Mouse (Mus musculus): ENCODE results near the gene Olfr1126. TPM values are rescaled to one million over a fixed set of nuclear protein-coding genes. Genes with fewer than 3 reads are reported as not detected.
"Not testable (repeated sequence)": the region's sequence is repeated elsewhere in the genome, so short reads cannot be mapped to it uniquely, and the experiment has no call there.

The Olfr1126 gene
- total and polyA plus RNA-seq, 2 experiments = not detected

- no peak for DNase-seq (ENCODE audit: extremely low read depth, low read depth, low spot score)
- Histone ChIP-seq H3K27ac (replicated peaks; ENCODE audit: insufficient read depth, low read depth, low read length) (no peak overlapping the region), H3K79me2 (ENCODE audit: control insufficient read depth, insufficient read depth, low read length) (no peaks in the 10 kb centered on the region), H3K27me3 (ENCODE audit: control insufficient read depth, insufficient read depth, low read length) (no peaks in the 10 kb centered on the region), H3K36me3 (ENCODE audit: control insufficient read depth, insufficient read depth, low read length) (no peaks in the 10 kb centered on the region), H3K4me1 (ENCODE audit: control insufficient read depth, insufficient read depth, low read length) (no peaks in the 10 kb centered on the region), H3K9ac (ENCODE audit: low read depth, low read length) (no peak overlapping the region), H3K4me3 (ENCODE audit: insufficient read depth, low read depth, low read length) (no peak overlapping the region)
- 69% methylated on average over 4 of the region's 4 CpGs for WGBS
- no peak for TF ChIP-seq CTCF (IDR thresholded peaks at IDR 0.05; ENCODE audit: low read depth, low read length)
- no peak for TF ChIP-seq POLR2A (IDR thresholded peaks at IDR 0.05; ENCODE audit: extremely low read depth, insufficient read depth, low read length)
These were observed 27.4 kb downstream of the Olfr1126 start for GRCm38 (mm10) chr2:87481158-87481557.

GRCm38 (mm10) chr2:87482276-87482675 is 28.5 kb downstream of the Olfr1126 start:
- Histone ChIP-seq H3K9ac (ENCODE audit: low read depth, low read length) (no peak overlapping the region), H3K79me2 (ENCODE audit: control insufficient read depth, insufficient read depth, low read length) (no peaks in the 10 kb centered on the region), H3K27me3 (ENCODE audit: control insufficient read depth, insufficient read depth, low read length) (no peaks in the 10 kb centered on the region), H3K27ac (replicated peaks; ENCODE audit: insufficient read depth, low read depth, low read length) (no peak overlapping the region), H3K36me3 (ENCODE audit: control insufficient read depth, insufficient read depth, low read length) (no peaks in the 10 kb centered on the region), H3K4me3 (ENCODE audit: insufficient read depth, low read depth, low read length) (no peak overlapping the region), H3K4me1 (ENCODE audit: control insufficient read depth, insufficient read depth, low read length) (no peaks in the 10 kb centered on the region)
- no peak for DNase-seq (ENCODE audit: extremely low read depth, low read depth, low spot score)
- TF ChIP-seq CTCF (IDR thresholded peaks at IDR 0.05; ENCODE audit: low read depth, low read length) = no peak
- TF ChIP-seq POLR2A (IDR thresholded peaks at IDR 0.05; ENCODE audit: extremely low read depth, insufficient read depth, low read length) = no peak
- 68% methylated on average over 2 of the region's 2 CpGs for WGBS

GRCm38 (mm10) chr2:87496993-87497392 is 43.2 kb downstream of the Olfr1126 start, which contains the start of gene Pramel7:
Gene Pramel7 (minus strand): TSS chr2:87497093.
- not testable (repeated sequence) for H3K27ac ChIP-seq (replicated peaks; ENCODE audit: insufficient read depth, low read depth, low read length); H3K4me1 ChIP-seq (ENCODE audit: control insufficient read depth, insufficient read depth, low read length); H3K9ac ChIP-seq (ENCODE audit: low read depth, low read length); H3K79me2 ChIP-seq (ENCODE audit: control insufficient read depth, insufficient read depth, low read length); H3K27me3 ChIP-seq (ENCODE audit: control insufficient read depth, insufficient read depth, low read length); H3K4me3 ChIP-seq (ENCODE audit: insufficient read depth, low read depth, low read length); H3K36me3 ChIP-seq (ENCODE audit: control insufficient read depth, insufficient read depth, low read length); DNase-seq (ENCODE audit: extremely low read depth, low read depth, low spot score)
- 70% methylated on average over 4 of the region's 5 CpGs for WGBS

- WGBS = 79% methylated on average over 6 of the region's 6 CpGs
- no peak for TF ChIP-seq POLR2A (IDR thresholded peaks at IDR 0.05; ENCODE audit: extremely low read depth, insufficient read depth, low read length)
- TF ChIP-seq CTCF (IDR thresholded peaks at IDR 0.05; ENCODE audit: low read depth, low read length) = no peak
- no peaks in the 10 kb centered on the region for H3K79me2 ChIP-seq (ENCODE audit: control insufficient read depth, insufficient read depth, low read length)
- DNase-seq (ENCODE audit: extremely low read depth, low read depth, low spot score) = no peak
- no peaks in the 10 kb centered on the region for H3K36me3 ChIP-seq (ENCODE audit: control insufficient read depth, insufficient read depth, low read length)
- no peak within 1 kb of the TSS for H3K4me3 ChIP-seq (ENCODE audit: insufficient read depth, low read depth, low read length)
- H3K27ac ChIP-seq (replicated peaks; ENCODE audit: insufficient read depth, low read depth, low read length) = no peak within 1 kb of the TSS
- H3K27me3 ChIP-seq (ENCODE audit: control insufficient read depth, insufficient read depth, low read length) = no peaks in the 10 kb centered on the region
- no peaks in the 10 kb centered on the region for H3K4me1 ChIP-seq (ENCODE audit: control insufficient read depth, insufficient read depth, low read length)
- no peak within 1 kb of the TSS for H3K9ac ChIP-seq (ENCODE audit: low read depth, low read length)
These were observed 52.5 kb downstream of the Olfr1126 start, which contains the start of gene Pramel6 for GRCm38 (mm10) chr2:87506265-87506664. Gene Pramel6 (plus strand): TSS chr2:87506565.

Other genes with a start within 250 kb of the Olfr1126 start
- gene Olfr1113, start 245.0 kb upstream of the Olfr1126 start, total RNA-seq (2014; rRNA removed) = not detected in 2 replicates
- not detected in 2 replicates for gene Olfr1113, start 245.0 kb upstream of the Olfr1126 start, polyA plus RNA-seq (2012; rRNA removed)
- not detected in 2 replicates for gene Olfr1115, start 205.9 kb upstream of the Olfr1126 start, total RNA-seq (2014; rRNA removed)
- not detected in 2 replicates for gene Olfr1115, start 205.9 kb upstream of the Olfr1126 start, polyA plus RNA-seq (2012; rRNA removed)
- gene Olfr1116, start 186.4 kb upstream of the Olfr1126 start, total RNA-seq (2014; rRNA removed) = not detected in 2 replicates
- gene Olfr1116, start 186.4 kb upstream of the Olfr1126 start, polyA plus RNA-seq (2012; rRNA removed) = not detected in 2 replicates
- not detected in 2 replicates for gene Olfr1118, start 146.4 kb upstream of the Olfr1126 start, total RNA-seq (2014; rRNA removed)
- not detected in 2 replicates for gene Olfr1118, start 146.4 kb upstream of the Olfr1126 start, polyA plus RNA-seq (2012; rRNA removed)
- gene Olfr1120, start 99.1 kb upstream of the Olfr1126 start, total RNA-seq (2014; rRNA removed) = not detected in 2 replicates
- gene Olfr1120, start 99.1 kb upstream of the Olfr1126 start, polyA plus RNA-seq (2012; rRNA removed) = not detected in 2 replicates
- gene Olfr1121, start 84.1 kb upstream of the Olfr1126 start, total RNA-seq (2014; rRNA removed) = not detected in 2 replicates
- gene Olfr1121, start 84.1 kb upstream of the Olfr1126 start, polyA plus RNA-seq (2012; rRNA removed) = not detected in 2 replicates
- gene Olfr1122, start 68.1 kb upstream of the Olfr1126 start, total RNA-seq (2014; rRNA removed) = not detected in 2 replicates
- gene Olfr1122, start 68.1 kb upstream of the Olfr1126 start, polyA plus RNA-seq (2012; rRNA removed) = not detected in 2 replicates
- gene Olfr1123, start 37.3 kb upstream of the Olfr1126 start, total RNA-seq (2014; rRNA removed) = not detected in 2 replicates
- not detected in 2 replicates for gene Olfr1123, start 37.3 kb upstream of the Olfr1126 start, polyA plus RNA-seq (2012; rRNA removed)
- gene Olfr1124, start 23.7 kb upstream of the Olfr1126 start, total RNA-seq (2014; rRNA removed) = not detected in 2 replicates
- gene Olfr1124, start 23.7 kb upstream of the Olfr1126 start, polyA plus RNA-seq (2012; rRNA removed) = not detected in 2 replicates
- not detected in 2 replicates for gene Pramel7, start 43.1 kb downstream of the Olfr1126 start, total RNA-seq (2014; rRNA removed)
- not detected in 2 replicates for gene Pramel7, start 43.1 kb downstream of the Olfr1126 start, polyA plus RNA-seq (2012; rRNA removed)
- gene Pramel6, start 52.6 kb downstream of the Olfr1126 start, total RNA-seq (2014; rRNA removed) = not detected in 2 replicates
- not detected in 2 replicates for gene Pramel6, start 52.6 kb downstream of the Olfr1126 start, polyA plus RNA-seq (2012; rRNA removed)
- not detected in 2 replicates for gene Olfr153, start 77.8 kb downstream of the Olfr1126 start, total RNA-seq (2014; rRNA removed)
- not detected in 2 replicates for gene Olfr153, start 77.8 kb downstream of the Olfr1126 start, polyA plus RNA-seq (2012; rRNA removed)
- gene Olfr1128, start 91.6 kb downstream of the Olfr1126 start, total RNA-seq (2014; rRNA removed) = not detected in 2 replicates
- gene Olfr1128, start 91.6 kb downstream of the Olfr1126 start, polyA plus RNA-seq (2012; rRNA removed) = not detected in 2 replicates
- gene Olfr1129, start 119.9 kb downstream of the Olfr1126 start, total RNA-seq (2014; rRNA removed) = not detected in 2 replicates
- not detected in 2 replicates for gene Olfr1129, start 119.9 kb downstream of the Olfr1126 start, polyA plus RNA-seq (2012; rRNA removed)
- gene Olfr1130, start 152.2 kb downstream of the Olfr1126 start, total RNA-seq (2014; rRNA removed) = not detected in 2 replicates
- not detected in 2 replicates for gene Olfr1130, start 152.2 kb downstream of the Olfr1126 start, polyA plus RNA-seq (2012; rRNA removed)
- not detected in 2 replicates for gene Olfr1131, start 173.1 kb downstream of the Olfr1126 start, total RNA-seq (2014; rRNA removed)
- not detected in 2 replicates for gene Olfr1131, start 173.1 kb downstream of the Olfr1126 start, polyA plus RNA-seq (2012; rRNA removed)
- not detected in 2 replicates for gene Olfr1132, start 183.6 kb downstream of the Olfr1126 start, total RNA-seq (2014; rRNA removed)
- gene Olfr1132, start 183.6 kb downstream of the Olfr1126 start, polyA plus RNA-seq (2012; rRNA removed) = not detected in 2 replicates
- not detected in 2 replicates for gene Olfr1133, start 193.4 kb downstream of the Olfr1126 start, total RNA-seq (2014; rRNA removed)
- gene Olfr1133, start 193.4 kb downstream of the Olfr1126 start, polyA plus RNA-seq (2012; rRNA removed) = not detected in 2 replicates
- not detected in 2 replicates for gene Olfr1134, start 204.5 kb downstream of the Olfr1126 start, total RNA-seq (2014; rRNA removed)
- not detected in 2 replicates for gene Olfr1134, start 204.5 kb downstream of the Olfr1126 start, polyA plus RNA-seq (2012; rRNA removed)
- not detected in 2 replicates for gene Olfr1135, start 219.7 kb downstream of the Olfr1126 start, total RNA-seq (2014; rRNA removed)
- gene Olfr1135, start 219.7 kb downstream of the Olfr1126 start, polyA plus RNA-seq (2012; rRNA removed) = not detected in 2 replicates
- not detected in 2 replicates for gene Olfr1136, start 240.0 kb downstream of the Olfr1126 start, total RNA-seq (2014; rRNA removed)
- gene Olfr1136, start 240.0 kb downstream of the Olfr1126 start, polyA plus RNA-seq (2012; rRNA removed) = not detected in 2 replicates

All from liver, adult 2 months (tissue).